Mouse (Mus musculus): ENCODE data around the gene Crocc2. TPM values are rescaled to one million over a fixed set of nuclear protein-coding genes. Genes with fewer than 3 reads are reported as not detected.

Gene Crocc2
- polyA plus RNA-seq, 3 experiments from 2014 or later, result not detected

- ATAC-seq, result no peak
Measured at GRCm38 (mm10) chr1:93275561-93275960, 107.0 kb downstream of the Crocc2 start.

GRCm38 (mm10) chr1:93277041-93277440 lies 108.5 kb downstream of the Crocc2 start:
- ATAC-seq, result no peak

Other genes with a start within 250 kb of the Crocc2 start
- 1 to 10 TPM; 4.6 to 7.3 (median 6.9) TPM for gene Capn10, start 234.3 kb upstream of the Crocc2 start, polyA plus RNA-seq (2017; shearing (Covaris generic))
- gene Gpr35, start 217.9 kb upstream of the Crocc2 start, polyA plus RNA-seq (2017; shearing (Covaris generic)), result 1 to 10 TPM in 2 of 3 experiments, under 1 TPM in 1; 0.23 to 1.8 (median 1.7) TPM
- gene Aqp12, start 162.4 kb upstream of the Crocc2 start, polyA plus RNA-seq (2017; shearing (Covaris generic)), result not detected
- gene Kif1a, start 66.8 kb upstream of the Crocc2 start, polyA plus RNA-seq (2017; shearing (Covaris generic)), result not detected
- gene Agxt, start 33.5 kb upstream of the Crocc2 start, polyA plus RNA-seq (2017; shearing (Covaris generic)), result not detected
- not detected for gene 2310007B03Rik, start 7.8 kb upstream of the Crocc2 start, polyA plus RNA-seq (2017; shearing (Covaris generic))
- under 1 TPM; 0.05 to 0.28 (median 0.09) TPM for gene Sned1, start 67.1 kb downstream of the Crocc2 start, polyA plus RNA-seq (2017; shearing (Covaris generic))
- 10 to 100 TPM; 16.0 to 23.7 (median 21.7) TPM for gene Mterf4, start 137.2 kb downstream of the Crocc2 start, polyA plus RNA-seq (2017; shearing (Covaris generic))
- 10 to 100 TPM; 63.4 to 69.2 (median 69.1) TPM for gene Ppp1r7, start 174.1 kb downstream of the Crocc2 start, polyA plus RNA-seq (2017; shearing (Covaris generic))
- gene Pask, start 174.8 kb downstream of the Crocc2 start, polyA plus RNA-seq (2017; shearing (Covaris generic)), result 1 to 10 TPM; 1.2 to 3.8 (median 1.4) TPM
- gene Ano7, start 205.2 kb downstream of the Crocc2 start, polyA plus RNA-seq (2017; shearing (Covaris generic)), result under 1 TPM in 2 of 3 experiments, not detected in 1; 0.43 TPM

Measured in inflammation-experienced regulatory T-cells, adult 6 months (primary cell).